Mouse (Mus musculus) liver (tissue): ENCODE measurements around the gene Emc7.
A peak's percentile ranks its signal among the peaks of the same experiment; 100 is the strongest.

Source experiments
- DNase-seq: peaks from one replicate; pipeline ENCODE4 v3.0.0-alpha.2; 2020; ENCODE audit warnings: mixed read lengths

The Emc7 gene

GRCm38 (mm10) chr2:112480669-112481068 lies 25.9 kb downstream of the Emc7 start, which contains the start of gene Chrm5:
Gene Chrm5 (minus strand): TSS chr2:112480769.
- DNase-seq: no peak

- DNase-seq: peak; percentile 24
Measured at GRCm38 (mm10) chr2:112481564-112481963, 26.8 kb downstream of the Emc7 start.

GRCm38 (mm10) chr2:112482533-112483333 lies 27.9 kb downstream of the Emc7 start:
- DNase-seq: no peak

DNA sequence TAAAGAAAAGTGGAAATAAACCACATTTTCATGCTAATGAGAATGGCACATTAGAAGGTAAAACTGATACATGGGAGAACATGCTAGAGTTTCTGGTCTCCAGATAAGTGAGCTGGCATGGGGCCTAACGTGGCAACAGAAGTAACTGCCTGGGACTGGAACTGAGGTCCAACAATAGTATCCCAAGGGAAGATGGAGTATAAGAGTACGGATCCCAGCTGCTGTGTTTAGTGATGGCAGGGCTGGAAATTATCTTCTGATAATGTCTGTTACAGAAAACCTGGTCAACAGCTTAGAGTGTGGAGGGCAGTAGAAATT lies 28.5 kb downstream of the Emc7 start:
- no peak for DNase-seq

- DNase-seq: no peak
Measured at GRCm38 (mm10) chr2:112484886-112485285, 30.1 kb downstream of the Emc7 start.

- no peak for DNase-seq
Measured at GRCm38 (mm10) chr2:112490483-112491196, 35.8 kb downstream of the Emc7 start.

DNA sequence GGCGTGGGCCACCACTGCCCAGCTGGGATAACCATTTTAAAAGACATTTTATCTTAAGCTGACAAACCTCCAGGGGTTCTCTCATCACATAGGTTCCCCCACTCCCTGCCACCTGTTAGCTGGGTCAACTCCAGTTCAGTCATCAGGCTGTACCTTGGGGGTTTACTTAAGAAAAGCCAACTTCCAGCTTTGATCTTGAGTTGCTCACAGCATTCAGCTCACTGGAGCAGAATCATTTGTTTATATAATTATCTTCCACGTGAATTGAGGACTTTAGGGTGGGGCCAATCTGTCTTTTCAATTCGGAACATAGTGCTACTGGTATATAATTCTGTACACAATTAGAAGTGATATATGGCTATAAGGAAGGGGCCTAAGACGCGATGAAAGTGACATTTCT lies 36.8 kb downstream of the Emc7 start:
- DNase-seq: no peak

GRCm38 (mm10) chr2:112492431-112492855 lies 37.6 kb downstream of the Emc7 start:
- no peak for DNase-seq

DNA sequence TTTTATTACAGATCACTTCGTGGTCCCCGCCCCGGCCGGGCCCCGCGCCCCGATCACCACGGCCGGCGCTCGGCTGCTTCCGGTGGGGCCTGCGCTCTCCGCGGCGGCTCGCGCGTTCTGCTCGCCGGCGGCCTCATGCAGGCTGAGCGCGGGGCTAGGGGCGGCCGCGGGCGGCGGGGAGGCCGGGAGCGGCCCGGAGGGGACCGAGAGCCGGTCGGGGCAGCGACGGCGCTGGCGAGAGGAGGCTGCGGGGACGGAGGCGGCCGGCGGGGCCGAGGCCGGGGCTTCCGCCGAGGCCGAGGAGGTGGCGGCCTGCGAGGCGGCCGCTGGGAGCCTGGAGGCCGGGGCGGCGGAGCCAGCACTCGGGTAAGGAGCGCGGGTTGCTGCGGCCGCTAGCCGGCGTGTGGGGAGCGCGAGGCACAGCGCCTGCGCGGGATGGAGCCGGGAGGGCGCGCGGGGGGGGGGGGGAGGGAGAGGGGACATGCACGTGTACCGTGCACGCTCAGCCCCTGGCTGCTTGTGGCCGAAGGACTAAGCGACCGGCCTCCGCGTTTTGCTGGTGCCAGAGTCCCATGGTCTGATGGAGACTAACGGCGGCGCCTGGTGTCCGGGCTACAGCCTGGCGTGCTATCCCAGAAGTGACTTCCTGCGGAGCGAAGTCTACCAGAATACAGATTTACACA lies 38.2 kb downstream of the Emc7 start, which contains the start of gene Aven:
TSS of gene Aven (plus strand) at position 109 of the 683 bp plus-strand sequence.
- DNase-seq: peak; percentile 83

DNA sequence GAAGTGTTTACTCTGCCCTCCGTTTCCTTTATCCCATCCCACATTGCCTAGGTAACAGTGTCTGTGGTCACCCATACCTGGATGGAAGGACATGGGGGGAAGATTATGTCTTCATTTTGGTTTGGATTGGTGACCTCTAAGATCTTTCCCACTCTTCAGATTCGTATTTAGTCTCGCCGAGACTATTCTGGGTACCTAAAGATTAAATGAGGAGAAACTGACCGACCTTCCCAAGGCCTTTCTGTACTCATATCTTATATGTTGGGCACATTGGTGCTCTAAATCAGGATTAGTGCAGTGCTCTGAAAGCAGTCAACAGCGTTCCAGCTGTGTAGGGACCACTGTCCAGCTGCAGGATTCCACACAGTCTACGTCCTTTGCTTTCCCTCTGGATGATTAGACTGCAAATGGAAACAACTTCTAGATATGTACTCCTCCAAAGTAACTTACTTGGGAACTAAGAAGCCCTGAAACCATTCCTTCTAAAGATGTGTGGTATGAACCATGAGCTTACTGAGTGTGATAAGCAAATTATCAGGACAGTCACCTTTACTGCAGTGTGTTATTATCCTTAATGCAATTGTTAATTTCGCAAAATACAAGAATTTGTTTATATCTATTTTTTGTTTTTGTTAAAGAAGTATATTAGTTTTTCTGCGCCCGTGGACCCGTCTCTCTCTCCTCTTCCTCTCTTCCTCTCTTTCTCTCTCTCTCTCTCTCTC lies 38.9 kb downstream of the Emc7 start:
- DNase-seq: no peak

DNA sequence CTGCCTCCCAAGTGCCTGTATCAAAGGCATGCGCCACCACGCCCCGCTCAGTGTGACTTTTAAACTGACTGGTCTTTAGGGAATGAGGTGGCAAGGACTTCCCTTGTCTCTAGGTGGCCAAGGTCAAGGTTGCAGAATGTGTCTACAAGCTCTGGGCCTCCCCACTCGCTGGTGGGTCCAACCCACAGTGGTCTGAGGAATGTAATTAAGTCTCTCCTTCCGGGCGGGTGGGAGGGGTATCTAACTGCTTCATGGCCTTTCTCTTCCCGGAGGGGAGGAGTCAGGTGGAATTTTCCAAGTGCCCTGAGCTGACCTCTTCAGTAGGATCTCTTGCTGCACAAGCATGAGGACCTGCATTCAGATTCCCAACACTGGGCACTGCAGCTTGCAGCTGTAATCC lies 43.1 kb downstream of the Emc7 start:
- DNase-seq: no peak

- DNase-seq: peak; percentile 78
Measured at GRCm38 (mm10) chr2:112501209-112501608, 46.4 kb downstream of the Emc7 start.

DNA sequence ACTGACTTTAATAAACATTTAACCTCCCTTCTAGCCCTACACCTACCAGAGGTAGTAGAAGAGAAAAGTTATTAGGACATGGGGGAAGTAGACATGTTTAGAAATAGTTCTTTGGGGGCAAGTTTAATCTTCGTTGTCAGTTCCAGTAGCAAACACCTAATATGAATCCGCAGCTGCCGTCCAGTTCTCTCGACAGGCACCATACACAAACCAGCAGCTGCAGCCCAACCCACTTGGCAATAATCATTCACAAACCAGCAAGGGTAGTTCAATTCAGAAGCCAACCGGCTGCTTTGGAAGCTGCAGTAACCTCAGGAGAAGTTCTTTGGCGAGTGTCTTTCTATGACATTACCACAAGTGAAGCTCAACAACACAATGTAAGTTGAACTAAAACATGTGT lies 49.2 kb downstream of the Emc7 start:
- no peak for DNase-seq

- no peak for DNase-seq
Measured at GRCm38 (mm10) chr2:112506841-112507435, 52.1 kb downstream of the Emc7 start.

- DNase-seq: no peak
Measured at GRCm38 (mm10) chr2:112507444-112507843, 52.6 kb downstream of the Emc7 start.

- peak; percentile 81 for DNase-seq
Measured at GRCm38 (mm10) chr2:112510140-112510539, 55.3 kb downstream of the Emc7 start.

DNA sequence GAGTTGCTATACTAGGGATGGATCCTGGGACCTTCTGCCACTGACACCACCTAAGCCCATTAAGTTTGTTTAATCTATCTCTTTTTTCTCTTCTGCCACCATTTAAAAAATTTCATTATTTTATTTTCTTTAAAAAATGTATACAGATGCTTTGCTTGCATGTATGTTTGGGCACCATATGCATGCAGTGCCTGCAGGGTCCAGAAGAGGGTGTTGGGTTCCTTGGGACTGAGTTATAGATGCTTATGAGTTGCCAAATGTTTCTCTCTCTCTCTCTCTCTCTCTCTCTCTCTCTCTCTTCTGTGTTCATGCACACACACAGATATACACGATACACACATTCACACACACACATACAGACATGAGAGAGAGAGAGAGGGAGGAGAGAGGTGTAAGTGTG lies 58.2 kb downstream of the Emc7 start:
- no peak for DNase-seq

DNA sequence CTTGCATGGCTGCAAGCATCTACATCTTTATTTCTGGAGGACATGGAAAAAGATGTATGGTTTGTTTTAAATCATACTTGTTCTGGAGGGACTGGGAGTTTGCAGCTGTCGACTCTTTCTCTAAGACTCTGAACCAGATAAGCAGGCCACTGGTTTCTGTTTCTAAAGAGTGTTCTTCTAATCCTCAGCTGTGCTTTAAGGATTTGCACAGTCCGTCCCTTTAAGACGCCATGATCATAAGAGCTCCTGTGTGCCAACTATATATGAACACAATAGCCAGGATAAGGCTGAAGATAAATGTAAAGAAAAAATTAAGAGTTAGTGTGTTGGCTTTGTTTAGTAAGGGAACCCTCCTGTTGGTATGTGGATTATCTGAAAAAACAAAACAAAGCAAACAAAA lies 61.9 kb downstream of the Emc7 start:
- DNase-seq: no peak

- DNase-seq: no peak
Measured at GRCm38 (mm10) chr2:112517218-112517617, 62.4 kb downstream of the Emc7 start.

- no peak for DNase-seq
Measured at GRCm38 (mm10) chr2:112518541-112518940, 63.7 kb downstream of the Emc7 start.

- DNase-seq: no peak
Measured at GRCm38 (mm10) chr2:112520526-112521482, 66.0 kb downstream of the Emc7 start.
